Mouse (Mus musculus) ES-Bruce4 (cell line): ENCODE data around the gene Slc34a3. TPM values are rescaled to one million over a fixed set of nuclear protein-coding genes. Genes with fewer than 3 reads are reported as not detected.

Experiments used
- H3K27ac ChIP-seq: 2 replicates; pipeline ENCODE4 v1.5.1; 2012; ENCODE audit warnings: low read length, inconsistent platforms; ENCODE audit not compliant: insufficient read depth
- H3K27me3 ChIP-seq: 2 replicates; pipeline ENCODE4 v1.6.1; 2012; ENCODE audit warnings: mild to moderate bottlenecking, low read length, inconsistent platforms; ENCODE audit not compliant: control insufficient read depth, poor library complexity, insufficient read depth, severe bottlenecking
- H3K36me3 ChIP-seq: 2 replicates; pipeline ENCODE4 v1.6.1; 2012; ENCODE audit warnings: inconsistent platforms, mild to moderate bottlenecking, low read length, moderate library complexity; ENCODE audit not compliant: control insufficient read depth, poor library complexity, insufficient read depth, severe bottlenecking
- H3K4me1 ChIP-seq: one replicate; pipeline ENCODE4 v1.8.1; 2011; ENCODE audit warnings: low read length; ENCODE audit not compliant: control insufficient read depth, insufficient read depth
- H3K4me3 ChIP-seq: 2 replicates; pipeline ENCODE4 v1.5.1; 2011; ENCODE audit warnings: low read depth, mild to moderate bottlenecking, low read length
- H3K9ac ChIP-seq: 2 replicates; pipeline ENCODE4 v1.6.1; 2012; ENCODE audit warnings: low read depth, mild to moderate bottlenecking, inconsistent platforms; ENCODE audit not compliant: poor library complexity, severe bottlenecking
- H3K9me3 ChIP-seq: replicated peaks from 2 replicates; pipeline ENCODE4 v1.6.1; 2012; ENCODE audit warnings: mild to moderate bottlenecking, low read length, inconsistent platforms; ENCODE audit not compliant: control insufficient read depth, poor library complexity, insufficient read depth, severe bottlenecking
- CTCF ChIP-seq: IDR thresholded peaks from one replicate; pipeline ENCODE4 v1.8.1; 2011; ENCODE audit warnings: low read depth, low read length
- EP300 ChIP-seq: IDR thresholded peaks from 2 replicates; pipeline ENCODE4 v1.6.1; 2011; ENCODE audit warnings: low read depth, low read length; ENCODE audit not compliant: insufficient read depth
- POLR2A ChIP-seq: IDR thresholded peaks from one replicate; pipeline ENCODE4 v1.8.1; 2011; ENCODE audit warnings: low read length; ENCODE audit not compliant: insufficient read depth
- polyA plus RNA-seq: library from polyadenylated mRNA; stranded (reverse); fragments of >200 nt; gene quantifications from 2 replicates; pipeline ENCODE4 v1.2.4, GENCODE M21; 2011; ENCODE audit warnings: low read depth; ENCODE audit not compliant: missing spikeins, insufficient read depth, insufficient read length

The Slc34a3 gene
- polyA plus RNA-seq, 1 experiment, result 1.0 TPM

- Histone ChIP-seq H3K9ac (peak overlapping the region; percentile 36), H3K4me1 (peaks cover 3% of the 10 kb centered on the region), H3K4me3 (peak overlapping the region; percentile 64), H3K27me3 (no peaks in the 10 kb centered on the region), H3K27ac (no peak overlapping the region), H3K9me3 (no peaks in the 10 kb centered on the region), H3K36me3 (no peaks in the 10 kb centered on the region)
- TF ChIP-seq EP300 (no peak), POLR2A (no peak), CTCF (peak; percentile 28)
Measured at GRCm38 (mm10) chr2:25180973-25181890, 52.9 kb downstream of the Slc34a3 start.

DNA sequence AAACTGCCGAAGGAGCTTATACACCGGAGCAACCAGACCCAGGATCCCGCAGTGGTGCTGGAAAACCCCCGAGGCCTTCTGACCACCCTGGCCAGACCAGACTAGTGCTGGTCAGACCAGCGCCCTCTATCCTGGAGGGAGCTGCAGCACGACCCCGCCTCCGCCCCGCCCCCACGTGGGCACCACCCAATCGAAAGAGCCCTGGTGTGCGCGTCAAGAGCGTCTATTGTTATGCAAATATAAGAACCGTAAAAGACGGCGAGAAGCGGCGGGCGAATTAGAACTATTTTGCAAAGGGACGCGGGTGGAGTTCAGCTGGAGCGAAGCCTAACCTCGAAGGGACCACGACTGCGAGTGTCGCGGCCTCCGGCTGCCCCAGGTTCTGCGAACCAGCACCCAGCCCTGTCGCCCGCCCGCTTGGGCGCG is 53.7 kb downstream of the Slc34a3 start, which contains the start of gene Nrarp:
TSS of gene Nrarp (plus strand) at position 281 of the 426 bp plus-strand sequence.
- H3K9me3 ChIP-seq, result no peaks in the 10 kb centered on the region
- peak within 1 kb of the TSS; percentile 64 for H3K4me3 ChIP-seq
- peaks cover 3% of the 10 kb centered on the region for H3K4me1 ChIP-seq
- TF ChIP-seq POLR2A (peak; percentile 47), CTCF (peak; percentile 41), EP300 (no peak)
- peak within 1 kb of the TSS; percentile 36 for H3K9ac ChIP-seq
- H3K36me3 ChIP-seq, result no peaks in the 10 kb centered on the region
- H3K27ac ChIP-seq, result no peak within 1 kb of the TSS
- H3K27me3 ChIP-seq, result no peaks in the 10 kb centered on the region

DNA sequence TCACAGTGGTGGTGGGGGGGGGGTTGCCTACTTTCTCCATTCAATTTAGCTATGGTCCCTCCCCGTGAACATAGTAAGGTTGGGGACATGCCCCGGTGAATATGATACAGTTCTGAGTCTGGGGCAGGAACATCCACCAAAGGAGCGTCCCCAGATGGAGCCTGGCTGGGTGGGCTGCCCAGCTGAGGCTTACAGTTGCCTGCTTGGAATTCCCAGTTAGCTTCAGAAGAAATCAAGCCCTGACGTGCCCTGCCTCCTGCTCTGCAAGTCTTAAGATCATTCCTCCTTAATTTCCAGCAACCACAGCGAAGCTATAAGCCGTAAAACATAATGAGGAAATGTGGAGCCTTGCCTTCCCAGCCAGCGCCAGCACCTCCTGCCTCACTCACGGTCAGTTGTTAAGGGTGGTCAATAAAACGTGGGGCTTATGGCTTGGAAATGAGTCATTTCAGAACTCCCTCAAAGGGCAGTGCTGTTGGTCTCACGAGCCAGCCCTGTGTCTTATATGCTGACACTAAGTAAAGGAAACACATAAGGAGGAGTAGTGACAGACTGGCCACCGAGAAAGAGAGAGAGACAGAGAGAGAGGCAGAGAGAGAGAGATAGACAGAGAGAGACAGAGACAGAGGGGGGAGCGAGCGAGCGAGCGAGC is 54.5 kb downstream of the Slc34a3 start:
- H3K4me3 ChIP-seq, result peak overlapping the region; percentile 44; the same call in 1 of the 2 replicates
- no peaks in the 10 kb centered on the region for H3K36me3 ChIP-seq
- no peaks in the 10 kb centered on the region for H3K9me3 ChIP-seq
- no peak overlapping the region for H3K9ac ChIP-seq
- no peak overlapping the region for H3K27ac ChIP-seq
- H3K4me1 ChIP-seq, result peaks cover 2% of the 10 kb centered on the region
- no peaks in the 10 kb centered on the region for H3K27me3 ChIP-seq
- no peak for TF ChIP-seq CTCF
- no peak for TF ChIP-seq EP300
- TF ChIP-seq POLR2A, result no peak

Other genes with a start within 250 kb of the Slc34a3 start
- 11.3 and 14.9 TPM in 2 replicates for gene Nsmf, start 180.0 kb downstream of the Slc34a3 start, polyA plus RNA-seq
- gene Entpd8, start 154.1 kb downstream of the Slc34a3 start, polyA plus RNA-seq, result not detected in 2 replicates
- gene Noxa1, start 139.2 kb downstream of the Slc34a3 start, polyA plus RNA-seq, result not detected in 2 replicates
- gene Nrarp, start 53.6 kb downstream of the Slc34a3 start, polyA plus RNA-seq, result 9.8 and 10.2 TPM in 2 replicates
- gene Tor4a, start 37.5 kb downstream of the Slc34a3 start, polyA plus RNA-seq, result 4.5 and 6.9 TPM in 2 replicates
- gene Nelfb, start 22.9 kb downstream of the Slc34a3 start, polyA plus RNA-seq, result 36.1 and 41.0 TPM in 2 replicates
- gene Stpg3, start 19.7 kb downstream of the Slc34a3 start, polyA plus RNA-seq, result not detected in 2 replicates
- 1.8 TPM in 1 of 2 replicates, not detected in the other for gene Fam166a, start 15.6 kb downstream of the Slc34a3 start, polyA plus RNA-seq
- gene Tubb4b, start 9.7 kb downstream of the Slc34a3 start, polyA plus RNA-seq, result 605 and 629 TPM in 2 replicates
- gene Rnf224, start 2.4 kb upstream of the Slc34a3 start, polyA plus RNA-seq, result 0.55 TPM in 1 of 2 replicates, not detected in the other
- 7.3 and 11.3 TPM in 2 replicates for gene Rnf208, start 7.9 kb upstream of the Slc34a3 start, polyA plus RNA-seq
- gene Cysrt1, start 8.1 kb upstream of the Slc34a3 start, polyA plus RNA-seq, result not detected in 2 replicates
- not detected in 2 replicates for gene AL732309.1, start 12.5 kb upstream of the Slc34a3 start, polyA plus RNA-seq
- gene Tmem203, start 21.1 kb upstream of the Slc34a3 start, polyA plus RNA-seq, result 7.6 and 7.7 TPM in 2 replicates
- 12.3 and 16.9 TPM in 2 replicates for gene Tprn, start 28.3 kb upstream of the Slc34a3 start, polyA plus RNA-seq
- 47.4 and 49.1 TPM in 2 replicates for gene Ssna1, start 38.1 kb upstream of the Slc34a3 start, polyA plus RNA-seq
- 72.4 and 76.0 TPM in 2 replicates for gene Anapc2, start 38.1 kb upstream of the Slc34a3 start, polyA plus RNA-seq
- not detected in 2 replicates for gene Tmem210, start 53.8 kb upstream of the Slc34a3 start, polyA plus RNA-seq
- gene Lrrc26, start 55.6 kb upstream of the Slc34a3 start, polyA plus RNA-seq, result not detected in 2 replicates
- gene Grin1, start 84.8 kb upstream of the Slc34a3 start, polyA plus RNA-seq, result 2.7 and 4.2 TPM in 2 replicates
- 45.6 and 57.3 TPM in 2 replicates for gene Man1b1, start 98.0 kb upstream of the Slc34a3 start, polyA plus RNA-seq
- gene Dpp7, start 122.0 kb upstream of the Slc34a3 start, polyA plus RNA-seq, result 27.8 and 29.4 TPM in 2 replicates
- 49.8 and 51.1 TPM in 2 replicates for gene Uap1l1, start 131.3 kb upstream of the Slc34a3 start, polyA plus RNA-seq
- gene Sapcd2, start 138.0 kb upstream of the Slc34a3 start, polyA plus RNA-seq, result 19.2 and 22.4 TPM in 2 replicates
- 4.2 and 5.6 TPM in 2 replicates for gene Entpd2, start 161.5 kb upstream of the Slc34a3 start, polyA plus RNA-seq
- gene Npdc1, start 165.0 kb upstream of the Slc34a3 start, polyA plus RNA-seq, result 29.7 and 40.9 TPM in 2 replicates
- gene Fut7, start 188.9 kb upstream of the Slc34a3 start, polyA plus RNA-seq, result not detected in 2 replicates
- gene Abca2, start 194.3 kb upstream of the Slc34a3 start, polyA plus RNA-seq, result 14.0 and 14.2 TPM in 2 replicates
- gene Clic3, start 222.5 kb upstream of the Slc34a3 start, polyA plus RNA-seq, result not detected in 2 replicates
- gene Paxx, start 226.7 kb upstream of the Slc34a3 start, polyA plus RNA-seq, result 3.7 and 5.7 TPM in 2 replicates
- 0.57 TPM in 1 of 2 replicates, not detected in the other for gene Ptgds, start 235.7 kb upstream of the Slc34a3 start, polyA plus RNA-seq